Mouse (Mus musculus) thymus, adult 18-20 months (tissue): ENCODE measurements around the gene Pmm2.

Experiments used
- DNase-seq, 2 experiments: peaks; one replicate each; pipeline ENCODE4 v3.0.0; 2022; ENCODE audit warnings: mixed read lengths in 2 of 2

Pmm2 gene

GRCm38 (mm10) chr16:8685087-8685486 lies 47.6 kb downstream of the Pmm2 start:
- no peak for DNase-seq

- peak in 1 of 2 experiments; percentile 41 for DNase-seq
These were observed 48.8 kb downstream of the Pmm2 start for GRCm38 (mm10) chr16:8686121-8686870.

GRCm38 (mm10) chr16:8686871-8687535 lies 49.5 kb downstream of the Pmm2 start:
- no peak for DNase-seq

- DNase-seq: no peak
These were observed 50.2 kb downstream of the Pmm2 start for GRCm38 (mm10) chr16:8687559-8688112.

- DNase-seq: no peak
These were observed 52.6 kb downstream of the Pmm2 start for GRCm38 (mm10) chr16:8689979-8690656.

GRCm38 (mm10) chr16:8691206-8691605 lies 53.7 kb downstream of the Pmm2 start:
- no peak for DNase-seq

GRCm38 (mm10) chr16:8699556-8699955 lies 62.1 kb downstream of the Pmm2 start:
- no peak for DNase-seq

GRCm38 (mm10) chr16:8700586-8700985 lies 63.1 kb downstream of the Pmm2 start:
- no peak for DNase-seq

- DNase-seq: no peak
These were observed 74.5 kb downstream of the Pmm2 start for GRCm38 (mm10) chr16:8711998-8712397.
